Mouse (Mus musculus): ENCODE measurements around the gene Nr2c2ap.
A peak's percentile ranks its signal among the peaks of the same experiment; 100 is the strongest.

Nr2c2ap gene

DNA sequence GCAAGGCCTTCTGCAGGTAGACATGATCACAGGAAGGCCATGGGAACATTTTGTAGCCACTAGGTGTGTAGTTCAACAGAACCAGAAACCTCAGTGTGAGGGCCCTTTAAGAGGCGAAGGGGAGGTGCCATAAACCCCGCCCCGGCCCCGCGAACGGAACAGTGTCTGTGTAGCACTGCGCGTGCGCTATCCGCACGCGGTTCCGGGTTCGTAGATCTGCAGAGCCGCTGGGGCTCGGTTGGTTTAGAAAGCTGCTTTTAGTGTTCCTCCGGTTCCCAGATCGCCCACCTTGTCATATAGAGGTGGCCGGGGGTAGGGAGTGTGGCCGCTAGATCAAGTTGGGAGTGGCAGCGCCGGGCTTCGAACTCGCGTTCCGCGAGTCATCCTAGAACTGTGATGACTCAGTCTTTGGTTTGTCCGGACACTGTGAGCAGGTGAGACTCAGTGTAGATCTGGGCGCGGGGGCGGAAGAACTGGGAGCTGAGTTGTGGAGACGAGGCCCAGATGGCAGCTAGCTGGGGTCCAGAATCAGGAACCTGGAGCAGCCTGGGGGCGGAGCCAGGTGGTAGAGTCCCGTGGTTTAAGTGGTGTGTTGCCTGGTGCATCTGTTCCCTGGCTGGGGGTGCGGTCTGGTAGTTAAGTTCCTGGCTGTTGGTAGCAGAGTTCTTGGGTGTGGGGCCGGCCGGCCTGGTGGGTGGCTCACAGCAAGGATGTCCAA is at the start of gene Nr2c2ap:
TSS of gene Nr2c2ap (plus strand) at position 168 of the 718 bp plus-strand sequence.
- DNase-seq (ENCODE audit: low read depth): peak; percentile 90

DNA sequence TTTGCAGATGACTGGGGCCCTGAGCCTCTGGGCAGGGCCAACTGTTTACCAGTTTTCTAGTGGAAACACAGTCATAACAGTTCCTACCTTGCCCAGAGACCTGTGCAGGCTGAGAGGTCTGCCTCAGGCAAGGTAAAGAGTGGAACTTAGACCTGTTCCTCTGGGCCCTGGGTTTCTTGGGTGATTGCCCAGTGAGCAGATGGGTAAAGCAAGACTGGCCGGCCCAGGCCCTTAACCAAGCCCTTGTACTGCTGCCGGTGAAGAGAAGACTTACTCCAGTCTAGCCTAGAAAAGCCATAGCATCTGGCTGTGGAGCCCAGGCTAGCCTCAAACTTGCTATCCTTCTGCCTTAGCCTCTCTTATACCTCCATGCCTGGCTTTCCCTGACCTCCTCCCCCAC is 49.2 kb upstream of the Nr2c2ap start:
- DNase-seq (ENCODE audit: low read depth): no peak

DNA sequence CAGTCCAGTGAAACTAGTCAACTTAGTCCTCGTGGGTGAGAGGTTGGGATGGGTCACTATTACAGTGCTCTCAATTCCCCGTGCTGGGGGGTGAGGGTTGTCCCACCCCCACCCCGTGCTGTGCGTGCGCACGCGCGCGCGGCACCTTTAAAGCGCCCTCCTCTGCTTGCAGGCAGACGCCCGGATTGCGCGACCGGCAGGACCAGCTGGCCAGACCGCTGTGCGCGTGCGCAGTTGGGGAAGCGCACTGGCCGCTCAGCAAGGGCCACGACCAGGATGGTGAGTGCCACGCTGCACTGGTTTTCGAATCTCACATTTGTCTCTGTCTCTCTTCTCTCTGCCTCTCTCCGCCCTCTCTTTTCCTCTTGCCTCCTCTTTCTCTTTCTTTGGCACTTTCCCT is 47.8 kb upstream of the Nr2c2ap start, which contains the start of gene Hapln4:
TSS of gene Hapln4 (plus strand) at position 173 of the 400 bp plus-strand sequence.
- DNase-seq (ENCODE audit: low read depth): no peak

DNA sequence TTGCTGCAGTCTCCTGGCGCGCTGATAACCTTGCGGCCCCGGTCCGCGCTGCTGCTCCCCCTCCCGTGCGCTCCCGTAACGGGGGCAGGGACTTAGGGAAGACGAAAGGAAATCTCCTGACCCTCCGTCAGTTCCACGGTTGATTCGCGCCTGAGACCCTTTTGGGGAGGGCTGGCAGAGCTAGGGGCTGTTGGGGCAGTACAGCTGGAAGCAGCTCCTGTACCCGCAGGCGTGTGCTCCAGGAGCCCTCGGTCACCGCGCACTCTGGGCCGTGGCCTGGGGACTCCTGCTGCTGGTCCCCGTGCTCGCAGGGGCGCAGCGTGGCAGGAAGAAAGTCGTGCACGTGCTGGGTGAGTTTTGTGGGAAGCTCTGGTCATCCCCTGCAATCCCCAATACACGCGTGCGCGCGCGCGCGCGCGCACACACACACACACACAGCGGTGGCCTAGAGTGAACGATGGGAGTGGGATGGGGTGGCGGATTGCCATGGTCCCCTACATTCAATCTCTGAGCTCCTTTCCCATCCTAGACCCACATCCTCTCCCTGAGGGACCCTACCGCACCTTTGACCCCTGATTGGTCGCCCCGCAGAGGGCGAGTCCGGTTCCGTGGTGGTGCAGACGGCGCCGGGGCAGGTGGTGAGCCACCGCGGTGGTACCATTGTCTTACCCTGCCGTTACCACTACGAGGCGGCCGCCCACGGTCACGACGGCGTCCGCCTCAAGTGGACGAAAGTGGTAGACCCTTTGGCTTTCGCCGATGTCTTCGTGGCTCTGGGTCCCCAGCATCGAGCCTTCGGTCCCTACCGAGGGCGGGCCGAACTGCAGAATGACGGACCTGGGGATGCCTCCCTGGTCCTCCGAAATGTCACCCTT is 46.7 kb upstream of the Nr2c2ap start:
- DNase-seq (ENCODE audit: low read depth): no peak

DNA sequence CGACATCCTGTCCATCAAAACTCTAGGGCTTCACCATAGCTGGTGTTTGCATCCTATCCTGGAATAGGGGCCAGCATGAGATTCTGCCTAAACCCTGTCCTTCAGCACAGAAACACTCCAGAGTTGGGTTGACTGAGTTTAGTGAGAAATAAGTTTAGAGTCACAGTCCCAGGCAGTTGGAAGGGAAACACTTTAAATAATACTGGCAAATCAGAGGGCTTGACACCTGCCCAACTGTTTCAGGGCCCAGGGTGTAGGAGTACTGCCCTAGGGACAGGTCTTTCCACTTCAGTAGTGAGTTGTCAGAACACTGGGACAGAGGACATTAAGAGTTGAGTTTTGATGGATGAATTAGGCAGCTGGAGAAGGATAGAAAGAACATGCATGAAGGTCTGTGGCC is 45.0 kb upstream of the Nr2c2ap start:
- no peak for DNase-seq (ENCODE audit: low read depth)

DNA sequence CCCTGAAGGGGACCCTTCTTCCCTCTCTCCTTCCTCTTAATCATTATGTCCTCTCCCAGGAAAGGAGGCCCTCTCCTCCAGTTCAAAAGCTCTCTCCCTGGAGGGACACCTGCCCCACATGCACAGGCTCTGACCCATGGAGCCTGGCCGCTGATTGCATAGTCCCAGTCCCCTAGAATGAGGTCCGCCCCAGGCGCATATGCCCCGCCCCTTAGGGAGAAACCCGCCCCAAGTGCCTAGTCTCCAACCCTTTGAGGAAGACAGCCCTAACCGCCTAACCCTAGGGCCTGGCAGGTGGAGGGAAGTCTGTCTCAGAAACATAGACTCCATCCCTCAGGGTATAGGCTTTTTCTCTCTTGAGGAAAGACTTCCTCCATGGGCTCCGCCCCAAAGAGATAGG is 43.9 kb upstream of the Nr2c2ap start:
- DNase-seq (ENCODE audit: low read depth): no peak

DNA sequence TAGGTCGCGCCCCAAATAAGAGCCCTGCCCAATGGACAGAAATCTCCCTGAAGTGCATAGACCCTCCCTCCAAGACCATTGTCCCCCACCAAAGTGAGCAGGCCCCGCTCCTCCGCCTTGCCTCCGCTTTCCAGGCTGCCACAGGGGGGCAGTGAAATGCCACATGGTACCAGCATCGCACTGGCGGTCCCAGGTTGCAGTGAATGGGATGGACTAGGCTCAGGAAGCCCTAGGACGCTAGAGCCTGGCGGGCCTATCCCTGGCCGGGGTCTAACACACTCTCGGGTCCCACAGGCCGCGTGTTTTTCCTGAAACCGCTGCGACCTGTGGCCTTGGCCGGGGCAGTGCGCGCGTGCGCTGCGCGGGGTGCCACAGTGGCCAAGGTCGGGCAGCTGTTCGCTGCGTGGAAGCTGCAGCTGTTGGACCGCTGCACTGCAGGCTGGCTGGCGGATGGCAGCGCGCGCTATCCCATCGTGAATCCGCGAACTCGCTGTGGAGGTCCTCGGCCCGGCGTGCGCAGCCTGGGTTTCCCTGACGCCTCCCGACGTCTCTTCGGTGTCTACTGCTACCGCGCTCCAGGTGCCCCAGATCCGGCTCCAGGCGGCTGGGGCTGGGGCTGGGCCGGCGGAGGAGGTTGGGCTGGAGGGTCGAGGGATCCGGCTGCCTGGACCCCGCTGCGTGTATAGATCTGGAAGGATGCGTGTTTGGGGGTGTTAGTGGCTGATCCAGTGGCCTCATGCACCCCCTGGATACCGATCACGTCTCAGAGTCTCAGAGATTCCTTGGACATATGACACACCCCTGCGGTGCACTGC is 43.1 kb upstream of the Nr2c2ap start:
- DNase-seq (ENCODE audit: low read depth): no peak

DNA sequence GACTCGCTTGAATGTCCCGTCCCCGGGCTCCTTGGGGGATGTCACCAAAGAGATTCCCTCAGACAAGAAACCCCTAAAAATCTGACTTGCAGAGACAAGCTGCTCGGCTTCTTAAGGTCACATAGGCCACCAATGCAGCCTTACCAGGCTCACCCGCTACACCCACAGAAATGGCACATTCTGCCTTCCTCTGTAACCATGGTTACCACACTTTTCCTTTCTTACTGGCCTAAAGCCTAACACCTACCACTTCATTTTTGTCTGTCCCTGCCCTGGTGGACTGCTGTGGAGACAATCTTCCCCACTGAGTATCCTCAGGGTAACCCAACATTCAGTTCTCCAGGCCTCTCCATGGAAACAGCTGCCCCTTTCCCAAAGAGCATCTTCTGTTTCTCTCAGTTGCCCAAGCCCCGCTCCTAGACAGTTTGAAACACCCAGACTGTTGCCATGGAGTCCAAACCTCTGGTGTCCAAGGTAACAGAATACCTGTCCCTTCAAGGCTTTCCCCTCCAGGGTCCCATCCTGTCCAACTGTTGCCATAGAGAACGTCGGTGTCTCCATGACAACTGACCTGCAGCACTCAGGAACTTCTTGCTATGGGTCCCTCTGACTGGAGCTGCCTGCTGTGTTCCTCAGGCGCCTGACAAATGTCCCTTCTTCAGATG is 41.7 kb upstream of the Nr2c2ap start:
- no peak for DNase-seq (ENCODE audit: low read depth)

DNA sequence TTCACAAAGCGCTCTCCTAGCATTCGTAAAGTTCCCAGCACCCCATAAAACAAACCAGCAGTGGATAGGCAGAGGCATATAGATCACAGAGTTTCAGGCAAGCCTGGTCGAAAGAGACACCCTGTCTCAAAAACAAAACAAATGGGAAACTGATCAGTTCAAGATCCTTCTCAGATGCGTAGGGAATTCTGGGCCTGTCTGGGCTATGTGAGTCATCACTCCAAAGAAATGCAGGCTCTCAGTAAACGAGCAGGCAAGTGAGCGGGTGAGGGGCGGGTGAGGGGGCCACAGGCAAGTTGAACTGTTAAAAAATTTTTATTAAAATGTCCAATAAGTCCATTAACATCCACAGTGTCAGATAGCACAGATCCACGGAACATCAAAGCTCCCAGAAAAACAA is 38.3 kb upstream of the Nr2c2ap start:
- DNase-seq (ENCODE audit: low read depth): no peak

DNA sequence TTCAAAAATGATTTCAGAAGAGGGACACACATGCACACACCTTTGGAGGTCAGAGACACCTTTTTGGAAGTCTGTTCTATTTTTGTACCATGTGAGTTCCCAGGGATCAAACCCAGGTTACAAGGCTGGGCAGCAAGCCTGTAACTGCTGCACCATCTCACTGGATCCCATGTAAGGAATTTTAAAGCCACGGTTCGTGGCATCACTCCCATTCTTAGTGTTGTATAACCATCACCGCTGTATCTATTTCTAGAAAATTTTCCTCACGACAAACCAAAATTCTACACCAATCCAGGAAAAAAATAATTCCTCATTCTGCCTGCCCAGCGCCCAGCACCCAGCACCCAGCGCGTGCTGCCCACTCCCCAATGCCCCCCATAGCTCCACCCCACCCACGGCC is 31.9 kb upstream of the Nr2c2ap start:
- no peak for DNase-seq (ENCODE audit: low read depth)

DNA sequence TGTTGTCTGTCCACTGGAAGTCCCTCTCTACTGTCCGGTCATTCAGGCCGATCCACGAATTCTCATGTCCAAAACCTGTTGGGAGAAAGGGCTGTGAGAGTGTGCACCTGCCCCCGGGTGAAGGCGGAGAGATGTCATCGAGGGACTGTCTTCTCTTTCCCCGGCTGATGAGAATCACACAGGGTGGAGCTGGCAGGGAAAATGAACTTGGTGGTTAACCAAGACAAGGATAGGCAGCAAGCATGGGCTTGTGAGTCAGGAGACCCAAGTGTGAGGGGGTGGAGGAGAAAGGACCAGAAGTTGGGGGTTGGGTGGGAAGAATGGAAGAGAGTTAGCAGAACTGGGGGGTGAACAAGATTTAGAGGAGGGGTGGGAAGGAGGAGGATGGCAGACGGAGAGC is 30.9 kb upstream of the Nr2c2ap start:
- no peak for DNase-seq (ENCODE audit: low read depth)

DNA sequence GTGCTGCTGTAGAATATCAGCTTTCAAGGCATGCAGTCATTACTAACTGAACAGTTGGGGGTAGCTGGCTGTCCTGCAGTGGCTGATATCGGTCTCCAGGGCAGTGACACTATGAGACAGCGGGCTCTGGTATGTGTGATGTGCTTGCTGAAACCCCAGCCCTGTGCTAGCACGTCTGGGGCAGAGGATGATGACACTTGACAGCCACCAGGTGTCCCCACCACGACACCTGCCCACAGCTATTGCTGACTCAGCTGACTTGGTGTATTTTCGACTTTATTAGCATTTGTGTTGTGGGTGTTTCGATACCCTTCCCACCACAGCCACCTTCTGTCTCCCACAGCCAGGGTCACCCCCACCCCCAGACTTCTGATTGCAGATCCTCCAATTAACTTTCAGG is 26.6 kb upstream of the Nr2c2ap start:
- peak; percentile 50 for DNase-seq (ENCODE audit: low read depth)

DNA sequence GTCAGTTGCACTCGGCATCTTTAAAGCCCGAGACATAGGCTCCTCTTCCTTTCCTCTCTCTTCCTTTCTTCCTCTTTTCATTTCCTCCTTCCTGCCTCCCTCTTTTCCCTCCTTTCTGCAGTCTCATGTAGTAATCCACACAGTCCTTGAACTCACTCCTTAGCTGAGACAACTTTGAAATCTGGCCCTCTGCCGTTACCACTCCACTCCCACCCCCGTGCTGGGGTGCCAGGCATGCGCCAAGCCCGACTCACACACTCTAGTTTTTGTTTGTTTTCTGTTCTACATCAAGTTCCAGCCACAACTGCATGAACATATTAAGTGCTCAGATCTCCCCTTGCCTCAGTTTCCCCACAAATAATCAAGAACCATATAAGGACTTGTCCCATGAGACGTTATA is 26.2 kb upstream of the Nr2c2ap start:
- DNase-seq (ENCODE audit: low read depth): no peak

DNA sequence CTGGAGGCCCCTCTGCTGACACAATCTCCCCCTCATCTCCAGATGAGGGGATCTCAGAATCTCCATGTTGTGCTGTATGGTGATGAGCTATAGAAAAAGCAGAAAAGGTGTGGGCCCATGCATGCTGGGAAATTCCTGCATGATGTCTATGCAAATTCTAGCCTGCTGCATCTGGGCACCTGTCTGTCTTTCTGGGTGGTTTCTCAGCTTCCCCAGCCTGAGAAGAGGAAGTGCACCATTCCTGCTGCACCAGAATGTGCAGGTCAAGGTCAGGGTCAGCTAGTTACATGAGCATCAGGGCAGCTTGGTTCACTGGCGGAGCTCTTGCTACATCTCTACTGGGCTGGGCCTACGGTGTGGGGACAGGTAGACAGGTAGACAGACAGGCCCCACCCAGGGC is 20.7 kb upstream of the Nr2c2ap start:
- no peak for DNase-seq (ENCODE audit: low read depth)

DNA sequence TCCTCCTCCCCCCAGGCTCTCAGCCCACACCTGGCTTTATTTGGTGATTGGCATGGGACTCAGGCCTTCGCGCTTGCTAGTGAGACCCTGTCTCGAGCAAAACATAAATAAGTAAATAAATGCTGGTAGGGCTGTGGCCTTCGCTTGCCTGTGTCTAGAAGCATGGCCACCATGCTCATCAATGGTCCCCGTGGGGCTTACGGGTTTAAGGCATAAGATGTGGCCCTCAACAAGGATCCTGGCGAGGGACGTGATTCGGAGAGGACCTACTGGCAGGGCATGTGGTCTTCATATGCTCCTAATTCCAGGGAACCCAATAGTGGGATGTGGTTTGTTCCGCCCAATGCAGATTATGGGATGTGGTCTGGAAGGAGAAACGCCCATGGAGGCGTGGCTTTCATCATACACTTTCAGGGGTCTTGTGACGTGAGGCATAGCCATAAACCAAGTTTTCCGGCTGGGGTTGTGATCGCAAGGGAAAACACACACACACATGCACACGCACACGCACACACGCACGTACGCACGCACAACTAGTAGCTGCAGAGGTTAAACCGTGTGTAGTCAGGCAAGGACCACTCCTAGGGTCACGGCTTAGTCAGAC is 19.8 kb upstream of the Nr2c2ap start:
- DNase-seq (ENCODE audit: low read depth): no peak

DNA sequence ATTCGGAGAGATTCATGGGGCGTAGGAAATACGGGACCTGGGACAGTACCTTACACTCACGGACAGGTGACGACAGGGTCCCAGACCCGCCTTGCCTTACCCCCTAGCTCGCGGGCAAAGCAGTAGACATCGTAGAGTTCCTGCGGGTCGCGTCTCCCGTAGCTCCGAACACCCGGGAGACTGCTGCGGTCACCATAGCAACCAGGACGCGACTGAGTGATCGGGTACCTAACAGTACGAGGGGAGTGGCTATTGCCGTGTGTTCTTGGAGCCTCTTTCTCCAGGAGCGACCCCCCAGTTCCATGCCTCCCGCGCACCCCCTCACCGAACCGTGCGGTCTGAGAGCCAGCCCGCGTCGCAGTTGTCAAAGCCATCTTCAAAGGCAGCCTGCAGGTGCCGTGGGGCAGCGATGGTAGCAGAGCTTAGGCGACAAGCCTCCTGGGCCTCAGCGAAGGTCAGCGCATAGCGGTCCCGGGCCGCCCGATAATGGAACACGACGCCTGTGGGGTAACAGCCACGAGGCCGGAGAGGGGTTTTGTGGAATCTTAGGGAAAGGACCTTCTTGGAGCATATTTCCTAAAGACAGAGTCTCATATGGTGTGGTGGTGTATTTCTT is 18.6 kb upstream of the Nr2c2ap start:
- no peak for DNase-seq (ENCODE audit: low read depth)

DNA sequence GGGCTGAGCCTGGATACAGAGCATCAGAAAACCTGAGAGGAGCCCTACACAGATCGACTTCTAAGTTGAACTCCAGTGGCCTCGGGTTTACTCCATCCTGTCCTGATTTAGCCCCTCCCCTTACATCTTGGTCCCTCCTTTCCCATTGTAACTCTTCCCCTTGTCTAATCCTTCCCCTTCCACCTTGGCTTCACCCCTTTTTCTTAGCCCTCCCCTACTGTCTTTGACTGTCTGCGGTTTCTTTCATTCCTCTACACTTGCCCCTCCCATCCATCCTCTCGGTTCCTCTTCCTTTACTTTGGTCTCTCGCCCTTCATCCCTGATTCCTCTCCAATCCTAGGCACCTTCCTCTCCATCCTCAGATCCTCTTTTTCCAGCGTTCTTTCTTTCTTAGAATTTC is 16.6 kb upstream of the Nr2c2ap start:
- no peak for DNase-seq (ENCODE audit: low read depth)

DNA sequence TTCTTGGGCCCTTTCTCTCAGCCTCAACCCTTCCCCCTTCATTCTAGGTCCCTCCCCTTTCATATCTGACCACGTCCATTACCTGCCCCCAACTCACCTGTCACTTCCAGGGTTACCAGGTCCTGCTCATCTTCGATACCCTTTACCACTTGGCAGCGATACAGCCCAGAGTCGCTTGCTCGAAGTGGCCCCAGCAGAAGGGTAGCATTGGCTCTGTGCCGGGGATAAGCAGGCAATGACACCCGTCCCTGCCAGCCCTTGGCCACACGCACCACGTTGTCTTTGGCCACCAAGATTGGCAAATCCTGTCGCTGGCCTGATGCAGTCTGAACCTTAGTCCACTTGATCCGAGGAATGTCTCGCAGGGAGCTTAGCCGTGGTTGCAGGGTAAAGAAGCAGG is 16.2 kb upstream of the Nr2c2ap start:
- no peak for DNase-seq (ENCODE audit: low read depth)

DNA sequence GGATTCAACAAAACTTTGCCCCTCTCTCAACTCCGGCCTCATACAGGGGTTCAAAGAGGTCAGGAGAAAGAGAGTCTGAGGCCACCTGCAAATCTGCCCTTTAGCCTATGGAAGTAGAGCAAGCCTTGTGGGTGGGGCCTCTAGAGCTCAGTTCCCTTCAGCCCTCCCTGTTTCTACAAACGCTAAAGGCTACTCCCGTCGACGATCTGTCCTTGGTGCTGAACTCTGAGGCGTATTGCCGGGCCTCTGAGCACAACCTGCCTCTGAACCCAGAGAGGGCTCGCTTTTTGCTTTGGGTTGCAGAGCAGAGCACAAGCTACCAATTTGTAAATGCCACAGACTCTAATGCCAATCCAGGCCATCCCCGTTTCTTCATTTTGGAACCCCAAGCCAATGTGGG is 13.5 kb upstream of the Nr2c2ap start:
- peak; percentile 64 for DNase-seq (ENCODE audit: low read depth)

DNA sequence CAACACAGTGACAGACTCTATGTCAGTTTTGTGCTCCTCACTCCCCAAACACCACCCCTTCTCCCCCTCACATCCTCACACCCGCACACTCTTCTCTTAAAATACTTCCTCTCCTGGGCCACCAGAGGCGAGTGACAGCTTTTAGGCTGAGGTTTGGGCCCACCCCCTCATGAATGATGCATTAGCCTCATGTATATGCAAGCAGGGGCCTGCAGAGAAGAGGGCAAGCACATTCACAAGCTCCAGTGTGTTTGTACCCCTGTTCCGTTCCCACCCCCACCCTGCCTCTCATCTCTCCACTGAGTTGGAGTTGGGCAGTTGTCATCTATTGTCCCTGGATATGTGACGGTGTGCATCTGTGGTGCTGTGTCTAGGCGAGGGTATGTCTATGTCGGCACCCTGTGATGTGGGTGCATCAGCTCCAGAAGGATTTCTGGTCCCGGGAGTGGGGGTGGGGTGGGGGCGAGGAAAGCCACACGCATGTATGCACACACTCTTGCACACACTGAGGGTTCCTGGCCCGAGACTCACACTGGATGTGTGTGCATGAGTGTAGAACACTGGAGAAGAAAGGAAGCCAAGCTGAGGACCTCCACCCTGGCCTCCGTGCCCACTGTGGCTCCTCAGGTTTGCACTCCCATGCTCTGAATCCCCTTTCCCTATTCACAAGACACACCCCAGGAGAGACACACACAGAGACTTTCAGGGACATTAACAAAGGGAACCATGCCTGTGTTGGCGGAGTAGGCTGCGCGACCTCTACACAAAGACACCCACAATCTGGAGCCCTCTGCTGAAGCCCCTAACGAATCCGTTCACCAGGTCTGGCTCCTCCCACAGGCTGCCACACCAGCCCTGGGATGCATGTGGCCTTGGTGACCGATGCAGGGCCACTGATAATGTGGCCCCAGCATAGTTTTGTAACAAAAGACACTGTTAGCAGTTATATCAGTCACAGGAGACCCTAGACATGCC is 12.1 kb upstream of the Nr2c2ap start:
- no peak for DNase-seq (ENCODE audit: low read depth)

Data from 416B (cell line).